Mouse (Mus musculus): ENCODE measurements around the gene Specc1l. TPM values are rescaled to one million over a fixed set of nuclear protein-coding genes. Genes with fewer than 3 reads are reported as not detected.

The Specc1l gene
- polyA plus RNA-seq (2014; fragmentation: Illumina TruSeq; extraction: RNeasy Lipid Tissue Mini Kit (QIAGEN cat#74804); ENCODE audit: low read depth, low replicate concordance), result 36.2 TPM

GRCm38 (mm10) chr10:75211807-75212645 lies at the start of gene Specc1l:
Specc1l (plus strand) TSS chr10:75212073.

GRCm38 (mm10) chr10:75316872-75316907 lies 104.8 kb downstream of the Specc1l start, which contains the start of gene Adora2a:
Adora2a (plus strand) TSS chr10:75316877.

Other genes with a start within 250 kb of the Specc1l start
- gene Gnaz, start 244.9 kb upstream of the Specc1l start, polyA plus RNA-seq (2014; fragmentation: Illumina TruSeq; extraction: RNeasy Lipid Tissue Mini Kit (QIAGEN cat#74804); ENCODE audit: low read depth, low replicate concordance), result 0.98 TPM
- not detected for gene Rsph14, start 179.5 kb upstream of the Specc1l start, polyA plus RNA-seq (2014; fragmentation: Illumina TruSeq; extraction: RNeasy Lipid Tissue Mini Kit (QIAGEN cat#74804); ENCODE audit: low read depth, low replicate concordance)
- 1.2 TPM for gene Rab36, start 175.0 kb upstream of the Specc1l start, polyA plus RNA-seq (2014; fragmentation: Illumina TruSeq; extraction: RNeasy Lipid Tissue Mini Kit (QIAGEN cat#74804); ENCODE audit: low read depth, low replicate concordance)
- gene Bcr, start 151.5 kb upstream of the Specc1l start, polyA plus RNA-seq (2014; fragmentation: Illumina TruSeq; extraction: RNeasy Lipid Tissue Mini Kit (QIAGEN cat#74804); ENCODE audit: low read depth, low replicate concordance), result 20.9 TPM
- gene Adora2a, start 104.8 kb downstream of the Specc1l start, polyA plus RNA-seq (2014; fragmentation: Illumina TruSeq; extraction: RNeasy Lipid Tissue Mini Kit (QIAGEN cat#74804); ENCODE audit: low read depth, low replicate concordance), result not detected
- 4.2 TPM for gene Upb1, start 189.0 kb downstream of the Specc1l start, polyA plus RNA-seq (2014; fragmentation: Illumina TruSeq; extraction: RNeasy Lipid Tissue Mini Kit (QIAGEN cat#74804); ENCODE audit: low read depth, low replicate concordance)